ENCODE assay signal across 20 mouse cellular contexts in the genomic region with DNA sequence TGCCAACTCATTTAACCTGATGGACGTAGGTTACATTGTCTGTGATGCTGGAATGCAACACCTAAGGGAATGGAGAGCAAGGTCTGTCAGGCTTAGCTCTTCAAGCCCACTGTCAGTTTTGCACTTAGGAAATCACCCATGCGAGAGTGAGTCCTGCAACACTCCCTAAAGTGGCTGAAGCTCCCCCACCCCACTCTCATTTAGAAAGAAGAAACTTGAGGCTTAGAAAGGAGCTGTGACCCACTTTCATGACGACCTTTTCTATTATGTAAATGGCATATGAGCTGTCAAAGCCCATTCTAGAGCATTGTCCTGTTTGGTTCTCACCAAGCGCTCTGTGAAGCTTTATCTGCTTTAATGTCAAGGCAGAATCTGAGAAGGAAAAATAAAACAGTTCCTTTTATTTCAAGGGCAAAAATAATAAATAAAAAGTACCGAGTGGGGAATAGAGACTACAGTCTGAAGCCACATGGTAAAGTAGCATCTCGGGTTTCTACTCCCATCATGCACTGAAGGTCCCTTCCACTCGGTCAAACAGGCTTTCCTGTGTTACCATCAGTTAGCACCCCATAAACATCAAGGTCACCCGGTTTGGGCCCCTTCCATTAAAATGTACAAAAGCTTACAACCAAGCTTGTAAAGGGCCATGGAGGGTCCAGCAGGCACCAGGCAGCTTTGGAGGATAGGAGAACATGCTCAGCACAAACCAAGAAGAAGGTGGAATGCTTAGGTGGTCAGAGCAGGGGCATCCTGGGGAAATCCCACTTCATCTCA.
"Had no signal": no experiment of that assay in that cellular context is flagged by ENCODE, and none has a peak within 500 bp of the region (broad histone marks: within the 10 kb centered on the region; RNA-seq: fewer than 3 reads in every experiment).

No protein-coding gene starts in this region.

- DNase-seq: lung, adult 18-20 months; lung, embryonic 14.5 days; lung, postnatal 10 days; lung, postnatal 4 days; midbrain, embryonic 14.5 days; right cerebral cortex, adult 18-20 months; right cerebral cortex, postnatal 25 days; right cerebral cortex, postnatal 4 days; spleen, adult 18-20 months; thymus, adult 2 months; thymus, postnatal 25 days; thymus, postnatal 4 days had no signal

- H3K27ac ChIP-seq: midbrain, embryonic 10.5 days; midbrain, embryonic 12.5 days; neural tube, embryonic 13.5 days; neural tube, embryonic 15.5 days; stomach, embryonic 15.5 days; stomach, postnatal 0 days had no signal

- H3K4me3 ChIP-seq: midbrain, embryonic 10.5 days; midbrain, embryonic 12.5 days; myocyte; neural tube, embryonic 13.5 days; neural tube, embryonic 15.5 days; stomach, embryonic 15.5 days had no signal

- H3K27me3 ChIP-seq: neural tube, embryonic 13.5 days; stomach, embryonic 15.5 days had no signal

- ATAC-seq: midbrain, embryonic 16.5 days had no signal

- H3K9ac ChIP-seq: lung, embryonic 14.5 days; midbrain, embryonic 12.5 days; neural tube, embryonic 13.5 days; neural tube, embryonic 15.5 days; stomach, embryonic 15.5 days had no signal

- H3K4me2 ChIP-seq: lung, embryonic 14.5 days; midbrain, embryonic 12.5 days; neural tube, embryonic 13.5 days; neural tube, embryonic 15.5 days; stomach, embryonic 15.5 days had no signal

- H3K9me3 ChIP-seq: midbrain, embryonic 10.5 days; midbrain, embryonic 12.5 days; neural tube, embryonic 13.5 days; neural tube, embryonic 15.5 days; stomach, embryonic 15.5 days had no signal

- H3K36me3 ChIP-seq: neural tube, embryonic 13.5 days; neural tube, embryonic 15.5 days; stomach, embryonic 15.5 days had no signal
